Mouse (Mus musculus) neural tube, embryonic 12.5 days (tissue): ENCODE data around the gene Npy2r. TPM values are rescaled to one million over a fixed set of nuclear protein-coding genes. Genes with fewer than 3 reads are reported as not detected.

ENCODE experiments used
- ATAC-seq: fragments of 200-750 bp; cut with Nextera tagmentation; 2 replicates; pipeline ENCODE4 v1.8.0; 2017; ENCODE audit warnings: low read depth, mild to moderate bottlenecking, moderate TSS enrichment, moderate library complexity; ENCODE audit not compliant: low FRiP score
- H3K27ac ChIP-seq: fragments of 300-500 bp; sonication (generic); 2 replicates; pipeline ENCODE4 v1.5.1; 2016
- H3K27me3 ChIP-seq: fragments of 300-500 bp; sonication (generic); replicated peaks from 2 replicates; pipeline ENCODE4 v1.6.1; 2016; ENCODE audit warnings: mild to moderate bottlenecking
- H3K36me3 ChIP-seq: fragments of 300-500 bp; sonication (generic); 2 replicates; pipeline ENCODE4 v1.6.1; 2016; ENCODE audit warnings: mild to moderate bottlenecking
- H3K4me1 ChIP-seq: fragments of 300-500 bp; sonication (generic); 2 replicates; pipeline ENCODE4 v1.6.1; 2016
- H3K4me2 ChIP-seq: fragments of 300-500 bp; sonication (generic); replicated peaks from 2 replicates; pipeline ENCODE4 v1.6.1; 2016; ENCODE audit warnings: mild to moderate bottlenecking
- H3K4me3 ChIP-seq: fragments of 300-500 bp; sonication (generic); 2 replicates; pipeline ENCODE4 v1.5.1; 2016
- H3K9ac ChIP-seq: fragments of 300-500 bp; sonication (generic); 2 replicates; pipeline ENCODE4 v1.6.1; 2016; ENCODE audit warnings: mild to moderate bottlenecking
- H3K9me3 ChIP-seq: fragments of 300-500 bp; sonication (generic); 2 replicates; pipeline ENCODE4 v1.6.1; 2016; ENCODE audit warnings: mild to moderate bottlenecking
- WGBS: fragments of 180-500 bp; shearing (Covaris S2); methylation state at CpG from one replicate; pipeline ENCODE4 v1.1.7; 2016; 5-methylcytosine and 5-hydroxymethylcytosine counted together
- polyA plus RNA-seq: library from polyadenylated mRNA; unstranded; fragments of >200 nt; fragmentation: Nextera tagmentation; extraction: Ambion mirVana; gene quantifications from 2 replicates; pipeline ENCODE4 v1.2.1, GENCODE M21; 2016

Npy2r gene
- 0.32 and 0.61 TPM in 2 replicates for polyA plus RNA-seq

DNA sequence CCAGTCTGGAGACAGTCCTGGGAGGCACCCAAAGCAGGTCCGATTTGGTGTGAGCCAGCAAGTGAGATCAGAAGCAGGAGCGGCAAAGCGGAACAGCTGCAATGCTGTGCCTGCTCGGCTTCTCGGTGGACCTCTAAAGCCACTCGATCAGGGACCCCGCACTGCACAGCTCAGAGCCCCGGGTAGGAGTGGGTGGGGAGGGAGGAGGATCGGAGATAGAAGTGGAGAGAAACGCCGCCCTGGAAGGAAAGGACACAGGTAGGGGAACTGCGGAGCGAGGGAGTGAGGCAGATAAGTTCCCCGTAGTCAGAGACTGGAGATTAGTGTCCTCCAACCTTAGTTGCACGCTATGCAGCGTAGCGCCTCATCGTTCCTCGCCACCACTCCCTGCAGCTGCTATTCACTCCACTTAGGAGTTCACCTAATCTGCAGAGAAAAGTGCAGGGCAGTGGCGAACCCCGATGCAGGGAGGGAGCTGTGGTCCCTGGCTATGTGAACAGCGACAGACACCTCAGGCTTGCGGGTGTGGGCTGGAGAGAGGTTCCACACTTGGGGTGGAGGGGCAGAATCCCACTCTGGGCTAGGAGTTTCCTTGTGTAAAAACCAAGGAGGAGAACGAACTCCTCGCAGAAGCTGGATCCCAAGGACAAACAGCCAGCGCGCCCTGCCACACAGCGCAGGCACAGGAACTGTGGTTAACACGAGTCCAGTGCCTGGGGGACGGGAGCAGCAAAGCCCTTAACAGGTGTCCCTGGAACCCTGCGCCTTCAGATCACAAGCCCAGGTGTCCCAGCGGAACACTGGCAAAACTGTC, at the start of gene Npy2r:
Npy2r (minus strand) TSS at position 177 of the 814 bp plus-strand sequence.
- peak within 1 kb of the TSS; percentile 43 for H3K4me3 ChIP-seq
- ATAC-seq, result peak; percentile 70

DNA sequence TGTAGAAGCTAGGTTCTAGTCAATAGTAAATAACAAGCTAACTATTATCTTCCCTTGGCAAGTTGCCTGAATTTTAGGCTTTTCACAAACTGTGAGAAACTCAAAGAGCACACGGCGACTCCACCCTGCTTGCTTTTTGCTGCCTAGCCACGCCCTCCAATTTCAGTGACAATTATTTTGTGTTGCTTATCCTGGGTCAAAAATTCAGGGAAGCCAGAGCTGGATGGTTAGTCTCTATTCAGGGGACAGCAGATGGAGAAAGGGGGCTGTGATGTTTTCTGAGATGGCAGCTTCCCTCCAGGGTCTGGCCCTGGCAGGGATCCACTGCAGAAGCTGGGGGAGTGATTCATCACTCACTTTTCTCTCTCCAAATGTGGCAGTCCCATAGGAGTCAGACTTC, 9.9 kb upstream of the Npy2r start:
- no peak overlapping the region for H3K4me3 ChIP-seq
- H3K9ac ChIP-seq, result no peak overlapping the region
- H3K4me1 ChIP-seq, result no peaks in the 10 kb centered on the region
- H3K27me3 ChIP-seq, result no peaks in the 10 kb centered on the region
- 79% methylated on average over 3 of the region's 3 CpGs for WGBS
- H3K27ac ChIP-seq, result no peak overlapping the region
- no peak overlapping the region for H3K4me2 ChIP-seq
- H3K36me3 ChIP-seq, result no peaks in the 10 kb centered on the region
- no peak for ATAC-seq
- H3K9me3 ChIP-seq, result no peaks in the 10 kb centered on the region

More for the DNA sequence above, at the start of gene Npy2r:
- H3K9me3 ChIP-seq, result no peaks in the 10 kb centered on the region
- WGBS, result under 1% methylated on average over 32 of the region's 32 CpGs
- no peak within 1 kb of the TSS for H3K27ac ChIP-seq
- peaks cover 17% of the 10 kb centered on the region for H3K27me3 ChIP-seq
- H3K36me3 ChIP-seq, result no peaks in the 10 kb centered on the region
- peak within 1 kb of the TSS; percentile 51 for H3K9ac ChIP-seq
- peaks cover 10% of the 10 kb centered on the region; the same call in 1 of the 2 replicates for H3K4me1 ChIP-seq
- H3K4me2 ChIP-seq, result peak within 1 kb of the TSS; percentile 87

GRCm38 (mm10) chr3:82556311-82556828, 8.5 kb upstream of the Npy2r start:
- no peak overlapping the region for H3K4me3 ChIP-seq
- no peak overlapping the region for H3K9ac ChIP-seq
- no peaks in the 10 kb centered on the region for H3K27me3 ChIP-seq
- no peak overlapping the region for H3K4me2 ChIP-seq
- whole genome bisulfite sequencing, result 74% methylated on average over 2 of the region's 2 CpGs
- H3K4me1 ChIP-seq, result no peaks in the 10 kb centered on the region
- H3K27ac ChIP-seq, result no peak overlapping the region
- no peaks in the 10 kb centered on the region for H3K9me3 ChIP-seq
- no peak for ATAC-seq
- H3K36me3 ChIP-seq, result no peaks in the 10 kb centered on the region

- WGBS, result 86% methylated on average over 5 of the region's 5 CpGs
- no peak overlapping the region for H3K9ac ChIP-seq
- peaks cover 17% of the 10 kb centered on the region for H3K27me3 ChIP-seq
- no peak overlapping the region for H3K4me3 ChIP-seq
- no peak overlapping the region for H3K27ac ChIP-seq
- H3K9me3 ChIP-seq, result no peaks in the 10 kb centered on the region
- H3K4me2 ChIP-seq, result no peak overlapping the region
- no peak for ATAC-seq
- H3K36me3 ChIP-seq, result no peaks in the 10 kb centered on the region
- peaks cover 10% of the 10 kb centered on the region; the same call in 1 of the 2 replicates for H3K4me1 ChIP-seq
Observed at GRCm38 (mm10) chr3:82549932-82550331, 2.0 kb upstream of the Npy2r start.

- Histone ChIP-seq H3K27me3 (peaks cover 17% of the 10 kb centered on the region), H3K4me2 (peak overlapping the region; percentile 87), H3K4me1 (peaks cover 10% of the 10 kb centered on the region; the same call in 1 of the 2 replicates), H3K9me3 (no peaks in the 10 kb centered on the region), H3K36me3 (no peaks in the 10 kb centered on the region), H3K9ac (no peak overlapping the region), H3K27ac (no peak overlapping the region), H3K4me3 (peak overlapping the region; percentile 43)
- 2% methylated on average over 9 of the region's 9 CpGs for WGBS
- ATAC-seq, result no peak
Observed at GRCm38 (mm10) chr3:82548753-82549152, 869 bp upstream of the Npy2r start.

- no peaks in the 10 kb centered on the region for H3K4me1 ChIP-seq
- H3K27me3 ChIP-seq, result no peaks in the 10 kb centered on the region
- no peak overlapping the region for H3K9ac ChIP-seq
- no peaks in the 10 kb centered on the region for H3K36me3 ChIP-seq
- H3K27ac ChIP-seq, result no peak overlapping the region
- no peak overlapping the region for H3K4me3 ChIP-seq
- H3K9me3 ChIP-seq, result no peaks in the 10 kb centered on the region
- H3K4me2 ChIP-seq, result no peak overlapping the region
- 90% methylated on average over 2 of the region's 2 CpGs for WGBS
- ATAC-seq, result no peak
Observed at GRCm38 (mm10) chr3:82541449-82541848, 6.4 kb downstream of the Npy2r start.

DNA sequence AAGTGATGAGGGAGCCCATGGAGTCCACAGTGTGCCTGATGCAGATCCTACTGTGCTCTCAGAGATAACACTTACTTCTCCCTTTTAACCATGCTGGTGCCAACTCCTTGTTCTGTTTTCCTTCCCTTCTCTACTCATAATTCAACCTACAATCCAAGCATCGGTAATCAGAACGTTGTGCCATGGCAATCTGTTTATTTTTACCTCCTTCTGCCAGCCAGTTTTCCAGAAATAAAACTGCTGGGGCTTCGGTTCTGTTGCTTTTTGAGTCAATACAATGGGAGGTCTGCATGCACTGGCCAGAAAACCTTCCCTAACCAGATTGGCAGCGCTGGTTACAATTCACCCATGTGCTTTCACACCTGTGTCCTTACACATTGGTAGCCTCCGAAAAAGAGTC, 7.9 kb downstream of the Npy2r start:
- H3K9ac ChIP-seq, result no peak overlapping the region
- WGBS, result 86% methylated on average over 5 of the region's 5 CpGs
- H3K9me3 ChIP-seq, result no peaks in the 10 kb centered on the region
- H3K4me3 ChIP-seq, result no peak overlapping the region
- no peaks in the 10 kb centered on the region for H3K27me3 ChIP-seq
- H3K27ac ChIP-seq, result no peak overlapping the region
- H3K4me2 ChIP-seq, result no peak overlapping the region
- no peaks in the 10 kb centered on the region for H3K36me3 ChIP-seq
- ATAC-seq, result no peak
- no peaks in the 10 kb centered on the region for H3K4me1 ChIP-seq

DNA sequence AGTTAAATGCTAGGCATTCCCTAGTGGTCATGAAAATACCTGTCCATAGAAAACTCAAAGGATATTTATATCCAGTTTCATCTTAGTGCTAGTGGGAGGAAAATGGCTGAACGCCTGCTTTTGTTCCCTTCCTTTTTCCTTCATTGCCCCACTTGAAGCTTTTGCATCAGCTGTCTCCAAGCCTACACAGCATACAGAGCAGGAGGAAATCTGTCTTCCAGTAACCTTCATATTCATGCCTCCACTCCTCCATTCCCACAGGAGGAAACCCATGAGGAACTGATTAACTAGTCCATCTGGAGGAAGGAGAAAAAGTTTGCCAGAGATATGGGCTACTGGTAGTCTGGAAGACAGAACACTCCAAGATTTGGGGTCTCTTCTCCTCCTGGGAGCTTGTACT, 23.1 kb downstream of the Npy2r start:
- WGBS, result 86% methylated on average over 1 of the region's 1 CpGs
- no peaks in the 10 kb centered on the region for H3K9me3 ChIP-seq
- H3K27me3 ChIP-seq, result no peaks in the 10 kb centered on the region
- H3K4me3 ChIP-seq, result no peak overlapping the region
- no peak overlapping the region for H3K4me2 ChIP-seq
- no peak for ATAC-seq
- no peak overlapping the region for H3K27ac ChIP-seq
- no peaks in the 10 kb centered on the region for H3K36me3 ChIP-seq
- H3K4me1 ChIP-seq, result no peaks in the 10 kb centered on the region
- no peak overlapping the region for H3K9ac ChIP-seq

DNA sequence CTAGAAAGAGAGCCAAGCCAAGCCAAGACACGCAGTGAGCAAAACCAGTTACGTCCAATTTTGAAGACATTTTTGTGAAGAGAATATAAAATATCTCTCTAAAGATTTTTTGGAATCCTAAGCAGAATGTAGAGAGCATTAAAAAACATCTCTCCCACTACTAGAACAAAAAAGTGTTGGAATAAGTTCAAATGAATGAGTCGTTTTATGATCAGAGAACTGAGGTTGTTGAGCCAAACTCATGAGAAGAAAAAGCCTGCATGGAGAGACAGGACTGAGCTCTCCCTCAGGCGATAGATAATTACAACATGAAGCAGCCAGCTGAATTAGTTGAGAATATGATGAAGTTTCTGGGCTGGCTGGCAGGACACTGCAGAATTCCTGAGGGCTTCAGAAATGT, 49.9 kb downstream of the Npy2r start:
- WGBS, result 91% methylated on average over 4 of the region's 4 CpGs
- Histone ChIP-seq H3K36me3 (no peaks in the 10 kb centered on the region), H3K27ac (no peak overlapping the region), H3K27me3 (no peaks in the 10 kb centered on the region), H3K4me1 (no peaks in the 10 kb centered on the region), H3K9ac (no peak overlapping the region), H3K4me3 (no peak overlapping the region), H3K9me3 (no peaks in the 10 kb centered on the region), H3K4me2 (no peak overlapping the region)
- ATAC-seq, result no peak

Other genes with a start within 250 kb of the Npy2r start
- gene Map9, start 190.0 kb downstream of the Npy2r start, polyA plus RNA-seq, result 15.3 and 15.5 TPM in 2 replicates